Mouse (Mus musculus): ENCODE measurements at regions not wholly inside any gene's neighbourhood (a gene's known extent, or its start where the extent isn't known, plus 50 kb on each side); places are given as distances from the start of the nearest gene placed in this dataset.

- Histone ChIP-seq H3K4me3 (replicated peaks) (no peak overlapping the region), H3K4me2 (0 out of 2 replicates have a peak overlapping the region, but pooled peaks have one; percentile 16), H3K36me3 (no peaks in the 10 kb centered on the region), H3K9me3 (replicated peaks) (no peaks in the 10 kb centered on the region), H3K9ac (no peak overlapping the region), H3K27ac (peak overlapping the region; percentile 68), H3K4me1 (peaks cover 38% of the 10 kb centered on the region), H3K27me3 (no peaks in the 10 kb centered on the region)
- 44% methylated on average over 7 of the region's 7 CpGs for WGBS
- no peak for ATAC-seq (replicated peaks; ENCODE audit: low FRiP score)
These were observed 68.3 kb upstream of the Picalm start for GRCm38 (mm10) chr7:90061701-90062100.

- Histone ChIP-seq H3K27me3 (no peaks in the 10 kb centered on the region), H3K4me2 (no peak overlapping the region), H3K36me3 (no peaks in the 10 kb centered on the region), H3K4me3 (replicated peaks) (no peak overlapping the region), H3K9ac (no peak overlapping the region), H3K9me3 (replicated peaks) (no peaks in the 10 kb centered on the region), H3K4me1 (peaks cover 38% of the 10 kb centered on the region), H3K27ac (no peak overlapping the region)
- WGBS, result 81% methylated on average over 9 of the region's 9 CpGs
- ATAC-seq (replicated peaks; ENCODE audit: low FRiP score), result peak; percentile 65; the same call in 1 of the 2 replicates
These were observed 67.1 kb upstream of the Picalm start for GRCm38 (mm10) chr7:90062874-90063273.

GRCm38 (mm10) chr7:90064198-90064597, 65.8 kb upstream of the Picalm start:
- Histone ChIP-seq H3K36me3 (no peaks in the 10 kb centered on the region), H3K9me3 (replicated peaks) (no peaks in the 10 kb centered on the region), H3K9ac (no peak overlapping the region), H3K27me3 (no peaks in the 10 kb centered on the region), H3K4me2 (no peak overlapping the region), H3K27ac (no peak overlapping the region), H3K4me1 (peaks cover 34% of the 10 kb centered on the region), H3K4me3 (replicated peaks) (no peak overlapping the region)
- no peak for ATAC-seq (replicated peaks; ENCODE audit: low FRiP score)
- WGBS, result 92% methylated on average over 1 of the region's 1 CpGs

GRCm38 (mm10) chr7:90065269-90065955, 64.6 kb upstream of the Picalm start:
- H3K4me3 ChIP-seq (replicated peaks), result no peak overlapping the region
- H3K4me1 ChIP-seq, result peaks cover 22% of the 10 kb centered on the region
- no peak overlapping the region for H3K9ac ChIP-seq
- no peak overlapping the region for H3K27ac ChIP-seq
- WGBS, result 47% methylated on average over 9 of the region's 9 CpGs
- no peak for ATAC-seq (replicated peaks; ENCODE audit: low FRiP score)
- H3K36me3 ChIP-seq, result no peaks in the 10 kb centered on the region
- no peaks in the 10 kb centered on the region for H3K9me3 ChIP-seq (replicated peaks)
- no peak overlapping the region for H3K4me2 ChIP-seq
- H3K27me3 ChIP-seq, result no peaks in the 10 kb centered on the region

GRCm38 (mm10) chr7:90066275-90066674, 63.7 kb upstream of the Picalm start:
- no peaks in the 10 kb centered on the region for H3K27me3 ChIP-seq

GRCm38 (mm10) chr7:90067961-90068665, 61.9 kb upstream of the Picalm start:
- ATAC-seq (replicated peaks; ENCODE audit: low FRiP score), result no peak
- Histone ChIP-seq H3K4me2 (no peak overlapping the region), H3K36me3 (no peaks in the 10 kb centered on the region), H3K9me3 (replicated peaks) (no peaks in the 10 kb centered on the region), H3K27ac (no peak overlapping the region), H3K9ac (no peak overlapping the region), H3K27me3 (no peaks in the 10 kb centered on the region), H3K4me3 (replicated peaks) (no peak overlapping the region), H3K4me1 (peaks cover 8% of the 10 kb centered on the region; the same call in 1 of the 2 replicates)
- WGBS, result 86% methylated on average over 3 of the region's 3 CpGs

More at GRCm38 (mm10) chr7:90066275-90066674, 63.7 kb upstream of the Picalm start:
- no peak overlapping the region for H3K9ac ChIP-seq
- no peak overlapping the region for H3K27ac ChIP-seq
- H3K4me3 ChIP-seq (replicated peaks), result no peak overlapping the region
- 83% methylated on average over 5 of the region's 5 CpGs for WGBS
- H3K36me3 ChIP-seq, result no peaks in the 10 kb centered on the region
- no peak overlapping the region for H3K4me2 ChIP-seq
- ATAC-seq (replicated peaks; ENCODE audit: low FRiP score), result no peak
- H3K9me3 ChIP-seq (replicated peaks), result no peaks in the 10 kb centered on the region
- H3K4me1 ChIP-seq, result peaks cover 14% of the 10 kb centered on the region

- no peak overlapping the region for H3K9ac ChIP-seq
- H3K27me3 ChIP-seq, result no peaks in the 10 kb centered on the region
- ATAC-seq (replicated peaks; ENCODE audit: low FRiP score), result no peak
- H3K4me1 ChIP-seq, result peaks cover 10% of the 10 kb centered on the region; the same call in 1 of the 2 replicates
- no peaks in the 10 kb centered on the region for H3K9me3 ChIP-seq (replicated peaks)
- 88% methylated on average over 7 of the region's 7 CpGs for WGBS
- H3K4me3 ChIP-seq (replicated peaks), result no peak overlapping the region
- no peak overlapping the region for H3K4me2 ChIP-seq
- H3K36me3 ChIP-seq, result no peaks in the 10 kb centered on the region
- H3K27ac ChIP-seq, result no peak overlapping the region
These were observed 59.7 kb upstream of the Picalm start for GRCm38 (mm10) chr7:90070267-90070666.

GRCm38 (mm10) chr7:90073865-90074264, 56.1 kb upstream of the Picalm start:
- Histone ChIP-seq H3K9ac (no peak overlapping the region), H3K4me3 (replicated peaks) (no peak overlapping the region), H3K9me3 (replicated peaks) (no peaks in the 10 kb centered on the region), H3K27me3 (no peaks in the 10 kb centered on the region), H3K4me2 (no peak overlapping the region), H3K27ac (no peak overlapping the region), H3K36me3 (no peaks in the 10 kb centered on the region), H3K4me1 (peaks cover 4% of the 10 kb centered on the region; the same call in 1 of the 2 replicates)
- ATAC-seq (replicated peaks; ENCODE audit: low FRiP score), result no peak
- 86% methylated on average over 5 of the region's 5 CpGs for WGBS

GRCm38 (mm10) chr7:90074592-90074991, 55.4 kb upstream of the Picalm start:
- H3K27ac ChIP-seq, result no peak overlapping the region
- no peak for ATAC-seq (replicated peaks; ENCODE audit: low FRiP score)
- H3K9ac ChIP-seq, result no peak overlapping the region
- whole genome bisulfite sequencing, result 63% methylated on average over 2 of the region's 2 CpGs
- H3K36me3 ChIP-seq, result no peaks in the 10 kb centered on the region
- peaks cover 4% of the 10 kb centered on the region; the same call in 1 of the 2 replicates for H3K4me1 ChIP-seq
- H3K4me3 ChIP-seq (replicated peaks), result no peak overlapping the region
- no peaks in the 10 kb centered on the region for H3K9me3 ChIP-seq (replicated peaks)
- no peaks in the 10 kb centered on the region for H3K27me3 ChIP-seq
- no peak overlapping the region for H3K4me2 ChIP-seq

- Histone ChIP-seq H3K27me3 (no peaks in the 10 kb centered on the region), H3K9me3 (replicated peaks) (no peaks in the 10 kb centered on the region), H3K4me2 (no peak overlapping the region), H3K4me3 (replicated peaks) (no peak overlapping the region), H3K36me3 (no peaks in the 10 kb centered on the region), H3K27ac (no peak overlapping the region), H3K9ac (no peak overlapping the region), H3K4me1 (peaks cover 4% of the 10 kb centered on the region; the same call in 1 of the 2 replicates)
- 96% methylated on average over 2 of the region's 2 CpGs for WGBS
- ATAC-seq (replicated peaks; ENCODE audit: low FRiP score), result no peak
These were observed 52.4 kb upstream of the Picalm start for GRCm38 (mm10) chr7:90077565-90077964.

- no peak; the same call in 1 of the 2 replicates for ATAC-seq (replicated peaks; ENCODE audit: low FRiP score)
- H3K27ac ChIP-seq, result no peak overlapping the region
- 62% methylated on average over 7 of the region's 7 CpGs for WGBS
- H3K4me2 ChIP-seq, result no peak overlapping the region
- peaks cover 4% of the 10 kb centered on the region for H3K4me1 ChIP-seq
- H3K27me3 ChIP-seq, result no peaks in the 10 kb centered on the region
- no peak overlapping the region for H3K4me3 ChIP-seq (replicated peaks)
- H3K9me3 ChIP-seq (replicated peaks), result no peaks in the 10 kb centered on the region
- H3K9ac ChIP-seq, result no peak overlapping the region
- no peaks in the 10 kb centered on the region for H3K36me3 ChIP-seq
These were observed 49.8 kb upstream of the Picalm start for GRCm38 (mm10) chr7:90080083-90080772.
